Mouse (Mus musculus) T-helper 2 cell (primary cell): ENCODE measurements around the gene Dleu7.

Source experiments
- in situ Hi-C: fragments of 300-600 bp; cut with MboI, MseI; formaldehyde crosslinking; loops from one replicate; pipeline ENCODE4 v1.15.1; 2025; ENCODE audit warnings: high pct_unique_total_duplicates

The Dleu7 gene

GRCm38 (mm10) chr14:62292488-62293339 lies at the start of gene Dleu7, which contains the start of gene Rnaseh2b:
Dleu7 (minus strand) TSS chr14:62293047.
Rnaseh2b (plus strand) TSS chr14:62292589.
- in situ Hi-C loops = no loop called here

GRCm38 (mm10) chr14:62341887-62342642 lies 49.2 kb upstream of the Dleu7 start:
- in situ Hi-C loops = no loop called here

GRCm38 (mm10) chr14:62339196-62339595 lies 46.3 kb upstream of the Dleu7 start:
- in situ Hi-C loops = no loop called here

- in situ Hi-C loops = no loop called here
Observed at GRCm38 (mm10) chr14:62333909-62334687, 41.3 kb upstream of the Dleu7 start.

- in situ Hi-C loops = no loop called here
Observed at GRCm38 (mm10) chr14:62331866-62332619, 39.2 kb upstream of the Dleu7 start.

GRCm38 (mm10) chr14:62331457-62331856 lies 38.6 kb upstream of the Dleu7 start:
- in situ Hi-C loops = no loop called here

GRCm38 (mm10) chr14:62329631-62330030 lies 36.8 kb upstream of the Dleu7 start:
- in situ Hi-C loops = loop anchor here (5.0 kb wide), 1 partner anchor 82 kb away; no protein-coding TSS in a partner anchor

GRCm38 (mm10) chr14:62328606-62329005 lies 35.8 kb upstream of the Dleu7 start:
- in situ Hi-C loops = loop anchor here (5.0 kb wide), 1 partner anchor 81 kb away; no protein-coding TSS in a partner anchor

GRCm38 (mm10) chr14:62327171-62327570 lies 34.3 kb upstream of the Dleu7 start:
- in situ Hi-C loops = loop anchor here (5.0 kb wide), 1 partner anchor 80 kb away; no protein-coding TSS in a partner anchor

- in situ Hi-C loops = loop anchor here (5.0 kb wide), 1 partner anchor 79 kb away; no protein-coding TSS in a partner anchor
Observed at GRCm38 (mm10) chr14:62326026-62326425, 33.2 kb upstream of the Dleu7 start.

GRCm38 (mm10) chr14:62324943-62325342 lies 32.1 kb upstream of the Dleu7 start:
- in situ Hi-C loops = loop anchor here (5.0 kb wide), 1 partner anchor 78 kb away; no protein-coding TSS in a partner anchor

GRCm38 (mm10) chr14:62323457-62323856 lies 30.6 kb upstream of the Dleu7 start:
- in situ Hi-C loops = no loop called here

GRCm38 (mm10) chr14:62322581-62323344 lies 29.9 kb upstream of the Dleu7 start:
- in situ Hi-C loops = no loop called here

GRCm38 (mm10) chr14:62311672-62312071 lies 18.8 kb upstream of the Dleu7 start:
- in situ Hi-C loops = no loop called here

- in situ Hi-C loops = no loop called here
Observed at GRCm38 (mm10) chr14:62309026-62309425, 16.2 kb upstream of the Dleu7 start.

- in situ Hi-C loops = no loop called here
Observed at GRCm38 (mm10) chr14:62307555-62307954, 14.7 kb upstream of the Dleu7 start.

GRCm38 (mm10) chr14:62300031-62300430 lies 7.2 kb upstream of the Dleu7 start:
- in situ Hi-C loops = no loop called here

GRCm38 (mm10) chr14:62298808-62299207 lies 6.0 kb upstream of the Dleu7 start:
- in situ Hi-C loops = no loop called here

GRCm38 (mm10) chr14:62292166-62292487 lies 720 bp downstream of the Dleu7 start:
- in situ Hi-C loops = no loop called here

- in situ Hi-C loops = no loop called here
Observed at GRCm38 (mm10) chr14:62291406-62291987, 1.4 kb downstream of the Dleu7 start.
